Mouse (Mus musculus) kidney, adult 2 months (tissue): ENCODE measurements around the gene Gabpb1.

ENCODE experiments used
- CTCF ChIP-seq: fragments of 200-500 bp; conservative IDR thresholded peaks from 2 replicates; pipeline ENCODE4 v1.5.1; 2011; ENCODE audit warnings: low read depth, mild to moderate bottlenecking, control low read depth, low read length, moderate library complexity, mixed read lengths; ENCODE audit not compliant: insufficient read depth, insufficient read length
- POLR2A ChIP-seq: fragments of 200-500 bp; IDR thresholded peaks from one replicate; pipeline ENCODE4 v1.6.1; 2011; ENCODE audit warnings: low read depth, low read length, control low read depth

- TF ChIP-seq POLR2A, result no peak
- no peak for TF ChIP-seq CTCF
Observed at GRCm38 (mm10) chr2:126579282-126579681, 96.9 kb downstream of the Gabpb1 start.
